ENCODE assay signal across 8 mouse cellular contexts in the genomic region with DNA sequence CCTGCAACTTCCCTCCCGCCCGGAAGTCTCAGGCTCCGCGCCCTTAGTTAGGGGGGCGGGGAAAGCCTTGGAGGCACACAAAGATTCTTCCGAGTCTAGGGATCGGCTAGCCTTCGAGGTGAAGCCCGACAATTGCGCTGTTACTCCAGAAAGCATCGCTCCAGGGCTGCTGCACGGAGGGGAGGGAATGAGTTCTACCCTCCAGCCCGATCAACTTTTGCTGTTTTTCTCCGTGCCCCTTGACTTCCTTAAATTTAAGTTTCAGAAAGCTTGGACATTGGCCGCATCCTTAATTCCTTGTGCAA. TPM values are rescaled to one million over a fixed set of nuclear protein-coding genes. Genes with fewer than 3 reads are reported as not detected.
A peak's percentile ranks its signal among the peaks of the same experiment; 100 is the strongest.
DNase-seq lines count a peak whose midpoint lies in the region; ATAC-seq and TF ChIP-seq lines count a peak whose summit lies in the region.

No protein-coding gene starts in this region.

- H3K9me3 ChIP-seq in neural tube, embryonic 11.5 days (ENCODE audit: control insufficient read depth, low read length) = no peaks in the 10 kb centered on the region
- H3K9me3 ChIP-seq in limb, embryonic 15.5 days = no peaks in the 10 kb centered on the region
- no peaks in the 10 kb centered on the region for H3K9me3 ChIP-seq in stomach, embryonic 16.5 days (replicated peaks; ENCODE audit: control insufficient read depth, low read length)

- no peak for TF ChIP-seq POLR2A in cerebellum, adult 2 months (IDR thresholded peaks at IDR 0.05; ENCODE audit: borderline replicate concordance, insufficient read depth, low read length)

- peak overlapping the region; percentile 91 for H3K4me2 ChIP-seq in neural tube, embryonic 11.5 days (ENCODE audit: low read depth)
- H3K4me2 ChIP-seq in limb, embryonic 15.5 days = peak overlapping the region; percentile 83
- peak overlapping the region; percentile 99 for H3K4me2 ChIP-seq in stomach, embryonic 16.5 days (ENCODE audit: low read depth, low read length)

- no peak for DNase-seq in cerebellum, adult 2 months
- DNase-seq in neural tube, embryonic 11.5 days (ENCODE audit: low spot score) = no peak
- no peak for DNase-seq in neural tube, embryonic 10.5 days (ENCODE audit: extremely low spot score, low spot score)
- no peak for DNase-seq in adrenal gland, adult 8-10 months
- no peak for DNase-seq in adrenal gland, postnatal 4 days (ENCODE audit: low spot score in 2 of 2)

- peak overlapping the region; percentile 73 for H3K9ac ChIP-seq in neural tube, embryonic 11.5 days (ENCODE audit: low read length)
- peak overlapping the region; percentile 64 for H3K9ac ChIP-seq in limb, embryonic 15.5 days
- peak overlapping the region; percentile 80 for H3K9ac ChIP-seq in stomach, embryonic 16.5 days (ENCODE audit: low read length)

- peak overlapping the region; percentile 75 for H3K4me3 ChIP-seq in cerebellum, adult 2 months (replicated peaks; ENCODE audit: insufficient read depth, low read depth, low read length)
- peak overlapping the region; percentile 74 for H3K4me3 ChIP-seq in neural tube, embryonic 11.5 days (ENCODE audit: low read depth, low read length)
- H3K4me3 ChIP-seq in limb, embryonic 15.5 days = peak overlapping the region; percentile 61
- H3K4me3 ChIP-seq in stomach, embryonic 16.5 days (replicated peaks; ENCODE audit: low read length) = peak overlapping the region; percentile 99

- no peaks in the 10 kb centered on the region for H3K36me3 ChIP-seq in neural tube, embryonic 11.5 days (ENCODE audit: control insufficient read depth, insufficient read depth, low read length)
- no peaks in the 10 kb centered on the region for H3K36me3 ChIP-seq in limb, embryonic 15.5 days
- no peaks in the 10 kb centered on the region for H3K36me3 ChIP-seq in stomach, embryonic 16.5 days (ENCODE audit: control insufficient read depth, insufficient read depth, low read length)

- H3K27me3 ChIP-seq in cerebellum, adult 2 months (ENCODE audit: control insufficient read depth, insufficient read depth, low read length) = no peaks in the 10 kb centered on the region
- no peaks in the 10 kb centered on the region for H3K27me3 ChIP-seq in neural tube, embryonic 11.5 days (ENCODE audit: control insufficient read depth, insufficient read depth, low read length)
- no peaks in the 10 kb centered on the region for H3K27me3 ChIP-seq in limb, embryonic 15.5 days
- H3K27me3 ChIP-seq in stomach, embryonic 16.5 days (ENCODE audit: control insufficient read depth, insufficient read depth, low read length) = no peaks in the 10 kb centered on the region

- peaks cover 3% of the 10 kb centered on the region; the same call in 1 of the 2 replicates for H3K4me1 ChIP-seq in cerebellum, adult 2 months (ENCODE audit: control insufficient read depth, insufficient read depth, low read length)
- H3K4me1 ChIP-seq in neural tube, embryonic 11.5 days (ENCODE audit: control insufficient read depth, insufficient read depth, low read length) = peaks cover 17% of the 10 kb centered on the region
- H3K4me1 ChIP-seq in limb, embryonic 15.5 days = peaks cover 30% of the 10 kb centered on the region
- H3K4me1 ChIP-seq in stomach, embryonic 16.5 days (ENCODE audit: control insufficient read depth, insufficient read depth, low read length) = peaks cover 18% of the 10 kb centered on the region

- under 1% methylated on average over 15 of the region's 15 CpGs for WGBS in cerebellum, adult 2 months
- WGBS in neural tube, embryonic 11.5 days = under 1% methylated on average over 15 of the region's 15 CpGs
- WGBS in limb, embryonic 15.5 days = under 1% methylated on average over 15 of the region's 15 CpGs
- 2% methylated on average over 15 of the region's 15 CpGs for WGBS in stomach, embryonic 16.5 days

- peak overlapping the region; percentile 12; the same call in 1 of the 2 replicates for H3K27ac ChIP-seq in cerebellum, adult 2 months (ENCODE audit: insufficient read depth, low read length)
- peak overlapping the region; percentile 42; the same call in 1 of the 2 replicates for H3K27ac ChIP-seq in neural tube, embryonic 11.5 days (ENCODE audit: low read depth, low read length)
- peak overlapping the region; percentile 100 for H3K27ac ChIP-seq in limb, embryonic 15.5 days
- peak overlapping the region; percentile 99 for H3K27ac ChIP-seq in stomach, embryonic 16.5 days (ENCODE audit: low read length)

- ATAC-seq in cerebellum, adult (ENCODE audit: insufficient number of reproducible peaks, low FRiP score, low TSS enrichment) = no peak
- no peak for ATAC-seq in neural tube, embryonic 11.5 days (ENCODE audit: insufficient read depth, low FRiP score, low TSS enrichment)
- ATAC-seq in limb, embryonic 15.5 days (ENCODE audit: insufficient number of reproducible peaks, low FRiP score, low TSS enrichment, low read depth) = no peak
- no peak for ATAC-seq in stomach, embryonic 16.5 days (ENCODE audit: insufficient read depth, low FRiP score)

- no peak for TF ChIP-seq CTCF in cerebellum, adult 2 months (IDR thresholded peaks at IDR 0.05; ENCODE audit: borderline replicate concordance, insufficient read depth, low read depth, low read length)

RNA-seq across cellular contexts. Expression of a gene that starts 1.9 kb away (rescaled TPM):
- 23.8 and 32.3 TPM in 2 replicates for polyA plus RNA-seq in cerebellum, adult 2 months (2012; rRNA removed)
- polyA plus RNA-seq in neural tube, embryonic 11.5 days (2014; fragmentation: Nextera tagmentation; extraction: Ambion mirVana) = 55.3 and 57.1 TPM in 2 replicates
- polyA plus RNA-seq in limb, embryonic 15.5 days (2015; fragmentation: Nextera tagmentation; extraction: Ambion mirVana) = 26.5 and 27.1 TPM in 2 replicates
- 27.5 and 27.6 TPM in 2 replicates for polyA plus RNA-seq in stomach, embryonic 16.5 days (2015; fragmentation: Nextera tagmentation; extraction: Ambion mirVana)
- total RNA-seq in adrenal gland, adult 8-10 months (2022) = 10 to 100 TPM; 43.5 to 69.7 (median 66.9) TPM
- 10 to 100 TPM; 58.0 to 64.5 TPM for total RNA-seq in adrenal gland, postnatal 4 days (2021)

RNA-seq across cellular contexts. Expression of a gene that starts 56.7 kb away (rescaled TPM):
- polyA plus RNA-seq in cerebellum, adult 2 months (2012; rRNA removed) = 192 and 203 TPM in 2 replicates
- polyA plus RNA-seq in neural tube, embryonic 11.5 days (2014; fragmentation: Nextera tagmentation; extraction: Ambion mirVana) = 23.9 and 29.4 TPM in 2 replicates
- polyA plus RNA-seq in limb, embryonic 15.5 days (2015; fragmentation: Nextera tagmentation; extraction: Ambion mirVana) = 64.6 and 67.1 TPM in 2 replicates
- 74.8 and 80.9 TPM in 2 replicates for polyA plus RNA-seq in stomach, embryonic 16.5 days (2015; fragmentation: Nextera tagmentation; extraction: Ambion mirVana)
- total RNA-seq in adrenal gland, adult 8-10 months (2022) = 100 to 1,000 TPM; 138 to 208 (median 173) TPM
- total RNA-seq in adrenal gland, postnatal 4 days (2021) = 100 to 1,000 TPM; 172 to 175 TPM

Comparison
In these comparisons a context has a peak if more than half of its experiments do, and no peak if none do; other contexts are left out.
1. H3K27ac ChIP-seq: peak in every context shown above with its lines; median percentile 100 in limb, embryonic 15.5 days; 99 in stomach, embryonic 16.5 days; 42 in neural tube, embryonic 11.5 days; 12 in cerebellum, adult 2 months.